Mouse (Mus musculus) fat pad, adult 2 months (tissue): ENCODE results near the gene Scg5.

ENCODE experiments used
- DNase-seq: peaks from one replicate; pipeline ENCODE4 v3.0.0-alpha.2; 2011; ENCODE audit warnings: low read depth, low spot score; ENCODE audit errors: extremely low read depth

Scg5 gene

GRCm38 (mm10) chr2:113828943-113829882, at the start of gene Scg5:
TSS of gene Scg5 (minus strand) at chr2:113829121.
- DNase-seq, result no peak

GRCm38 (mm10) chr2:113870115-113870514, 41.2 kb upstream of the Scg5 start:
- DNase-seq, result no peak

GRCm38 (mm10) chr2:113868404-113868803, 39.5 kb upstream of the Scg5 start:
- DNase-seq, result no peak

GRCm38 (mm10) chr2:113866155-113866554, 37.2 kb upstream of the Scg5 start:
- DNase-seq, result no peak

- DNase-seq, result no peak
Measured at GRCm38 (mm10) chr2:113849141-113849540, 20.2 kb upstream of the Scg5 start.

GRCm38 (mm10) chr2:113848245-113849121, 19.6 kb upstream of the Scg5 start, which contains the start of gene Arhgap11a:
TSS of gene Arhgap11a (minus strand) at chr2:113848661.
- DNase-seq, result peak; percentile 57

GRCm38 (mm10) chr2:113847678-113848244, 18.8 kb upstream of the Scg5 start:
- no peak for DNase-seq

- no peak for DNase-seq
Measured at GRCm38 (mm10) chr2:113845081-113845480, 16.2 kb upstream of the Scg5 start.

GRCm38 (mm10) chr2:113841656-113842437, 12.9 kb upstream of the Scg5 start:
- DNase-seq, result no peak

GRCm38 (mm10) chr2:113839488-113839887, 10.6 kb upstream of the Scg5 start:
- no peak for DNase-seq

- DNase-seq, result no peak
Measured at GRCm38 (mm10) chr2:113835219-113835618, 6.3 kb upstream of the Scg5 start.

GRCm38 (mm10) chr2:113828086-113828942, 607 bp downstream of the Scg5 start:
- DNase-seq, result no peak

GRCm38 (mm10) chr2:113823909-113824308, 5.0 kb downstream of the Scg5 start:
- no peak for DNase-seq

GRCm38 (mm10) chr2:113822367-113822766, 6.6 kb downstream of the Scg5 start:
- DNase-seq, result no peak

GRCm38 (mm10) chr2:113821176-113821734, 7.7 kb downstream of the Scg5 start:
- no peak for DNase-seq

- no peak for DNase-seq
Measured at GRCm38 (mm10) chr2:113820117-113820516, 8.8 kb downstream of the Scg5 start.

- DNase-seq, result no peak
Measured at GRCm38 (mm10) chr2:113817681-113818606, 11.0 kb downstream of the Scg5 start.

- DNase-seq, result no peak
Measured at GRCm38 (mm10) chr2:113807640-113808039, 21.3 kb downstream of the Scg5 start.
